Mouse (Mus musculus) limb, embryonic 11.5 days (tissue): Measurements from ENCODE around the gene Tfcp2l1. TPM values are rescaled to one million over a fixed set of nuclear protein-coding genes. Genes with fewer than 3 reads are reported as not detected.

Experiments
- ATAC-seq: fragments of 200-750 bp; cut with Nextera tagmentation; 2 replicates; pipeline ENCODE4 v1.8.0; 2017; ENCODE audit warnings: low read depth; ENCODE audit not compliant: insufficient number of reproducible peaks, low FRiP score, low TSS enrichment
- DNase-seq: peaks from one replicate; pipeline ENCODE4 v3.0.0-alpha.2; 2015; ENCODE audit warnings: low spot score
- H3K27ac ChIP-seq: fragments of 300-500 bp; sonication (generic); replicated peaks from 2 replicates; pipeline ENCODE4 v1.5.1; 2014; ENCODE audit warnings: low read depth, mild to moderate bottlenecking, low read length
- H3K27me3 ChIP-seq: fragments of 300-500 bp; sonication (generic); 2 replicates; pipeline ENCODE4 v1.6.1; 2014; ENCODE audit warnings: mild to moderate bottlenecking, low read length, mixed read lengths; ENCODE audit not compliant: control insufficient read depth, insufficient read depth
- H3K36me3 ChIP-seq: fragments of 300-500 bp; sonication (generic); 2 replicates; pipeline ENCODE4 v1.6.1; 2014; ENCODE audit warnings: mild to moderate bottlenecking, low read length, moderate library complexity, mixed read lengths; ENCODE audit not compliant: control insufficient read depth, insufficient read depth
- H3K4me1 ChIP-seq: fragments of 300-500 bp; sonication (generic); 2 replicates; pipeline ENCODE4 v1.6.1; 2014; ENCODE audit warnings: low read length, mixed read lengths; ENCODE audit not compliant: control insufficient read depth, insufficient read depth
- H3K4me2 ChIP-seq: fragments of 300-500 bp; sonication (generic); 2 replicates; pipeline ENCODE4 v1.6.1; 2014; ENCODE audit warnings: low read depth, mild to moderate bottlenecking, moderate library complexity; ENCODE audit not compliant: severe bottlenecking
- H3K4me3 ChIP-seq: fragments of 300-500 bp; sonication (generic); 2 replicates; pipeline ENCODE4 v1.5.1; 2014; ENCODE audit warnings: low read depth, low read length
- H3K9ac ChIP-seq: fragments of 300-500 bp; sonication (generic); 2 replicates; pipeline ENCODE4 v1.6.1; 2014; ENCODE audit warnings: mild to moderate bottlenecking, low read length
- H3K9me3 ChIP-seq: fragments of 300-500 bp; sonication (generic); 2 replicates; pipeline ENCODE4 v1.6.1; 2016; ENCODE audit warnings: low read length; ENCODE audit not compliant: control insufficient read depth
- WGBS: fragments of 180-500 bp; shearing (Covaris S2); extraction: QIAGEN DNeasy Blood & Tissue Kit; methylation state at CpG from one replicate; pipeline ENCODE4 v1.1.7; 2014; 5-methylcytosine and 5-hydroxymethylcytosine counted together
- polyA plus RNA-seq: library from polyadenylated mRNA; unstranded; fragments of >200 nt; fragmentation: Nextera tagmentation; extraction: Ambion mirVana; gene quantifications from 2 replicates; pipeline ENCODE4 v1.2.1, GENCODE M21; 2014

The Tfcp2l1 gene
- polyA plus RNA-seq, 1 experiment from 2014 or later: 0.15 TPM

GRCm38 (mm10) chr1:118699118-118699890, 71.6 kb downstream of the Tfcp2l1 start:
- Histone ChIP-seq H3K27ac (no peak overlapping the region), H3K36me3 (no peaks in the 10 kb centered on the region), H3K4me2 (no peak overlapping the region), H3K9ac (no peak overlapping the region), H3K27me3 (no peaks in the 10 kb centered on the region), H3K9me3 (no peaks in the 10 kb centered on the region), H3K4me3 (no peak overlapping the region), H3K4me1 (no peaks in the 10 kb centered on the region)
- ATAC-seq (no peak), DNase-seq (no peak)
- 71% methylated on average over 6 of the region's 6 CpGs for WGBS

GRCm38 (mm10) chr1:118699961-118700360, 72.2 kb downstream of the Tfcp2l1 start:
- Histone ChIP-seq H3K4me1 (no peaks in the 10 kb centered on the region), H3K27me3 (no peaks in the 10 kb centered on the region), H3K4me2 (no peak overlapping the region), H3K9me3 (no peaks in the 10 kb centered on the region), H3K36me3 (no peaks in the 10 kb centered on the region), H3K4me3 (no peak overlapping the region), H3K9ac (no peak overlapping the region), H3K27ac (no peak overlapping the region)
- ATAC-seq (no peak), DNase-seq (no peak)
- 85% methylated on average over 1 of the region's 1 CpGs for WGBS

- Histone ChIP-seq H3K27ac (no peak overlapping the region), H3K9me3 (no peaks in the 10 kb centered on the region), H3K27me3 (no peaks in the 10 kb centered on the region), H3K36me3 (no peaks in the 10 kb centered on the region), H3K4me1 (no peaks in the 10 kb centered on the region), H3K4me2 (no peak overlapping the region), H3K9ac (no peak overlapping the region), H3K4me3 (no peak overlapping the region)
- ATAC-seq: no peak
- no peak for DNase-seq
- WGBS: 90% methylated on average over 4 of the region's 4 CpGs
These were observed 83.9 kb downstream of the Tfcp2l1 start for GRCm38 (mm10) chr1:118711606-118712005.

GRCm38 (mm10) chr1:118716225-118716624, 88.5 kb downstream of the Tfcp2l1 start:
- 62% methylated on average over 1 of the region's 1 CpGs for WGBS
- H3K4me2 ChIP-seq: no peak overlapping the region
- no peak for DNase-seq
- no peak overlapping the region for H3K4me3 ChIP-seq
- no peaks in the 10 kb centered on the region for H3K36me3 ChIP-seq
- ATAC-seq: no peak
- H3K27me3 ChIP-seq: no peaks in the 10 kb centered on the region
- no peak overlapping the region for H3K27ac ChIP-seq
- H3K9me3 ChIP-seq: no peaks in the 10 kb centered on the region
- H3K4me1 ChIP-seq: no peaks in the 10 kb centered on the region
- no peak overlapping the region for H3K9ac ChIP-seq

- ATAC-seq: no peak
- Histone ChIP-seq H3K4me1 (no peaks in the 10 kb centered on the region), H3K4me2 (no peak overlapping the region), H3K36me3 (no peaks in the 10 kb centered on the region), H3K4me3 (no peak overlapping the region), H3K27ac (no peak overlapping the region), H3K9me3 (no peaks in the 10 kb centered on the region), H3K9ac (no peak overlapping the region), H3K27me3 (no peaks in the 10 kb centered on the region)
- 87% methylated on average over 6 of the region's 6 CpGs for WGBS
- no peak for DNase-seq
These were observed 90.3 kb downstream of the Tfcp2l1 start for GRCm38 (mm10) chr1:118718055-118718454.

GRCm38 (mm10) chr1:118719699-118720098, 92.0 kb downstream of the Tfcp2l1 start:
- Histone ChIP-seq H3K4me1 (no peaks in the 10 kb centered on the region), H3K4me3 (no peak overlapping the region), H3K27ac (no peak overlapping the region), H3K9me3 (no peaks in the 10 kb centered on the region), H3K27me3 (no peaks in the 10 kb centered on the region), H3K36me3 (no peaks in the 10 kb centered on the region), H3K4me2 (no peak overlapping the region), H3K9ac (no peak overlapping the region)
- no peak for DNase-seq
- WGBS: 86% methylated on average over 2 of the region's 2 CpGs
- no peak for ATAC-seq

GRCm38 (mm10) chr1:118720474-118721095, 92.8 kb downstream of the Tfcp2l1 start:
- ATAC-seq (no peak), DNase-seq (no peak)
- H3K4me3 ChIP-seq: no peak overlapping the region
- 38% methylated on average over 8 of the region's 8 CpGs for WGBS
- H3K4me1 ChIP-seq: no peaks in the 10 kb centered on the region
- H3K9ac ChIP-seq: no peak overlapping the region
- no peak overlapping the region for H3K27ac ChIP-seq
- no peaks in the 10 kb centered on the region for H3K36me3 ChIP-seq
- no peak overlapping the region for H3K4me2 ChIP-seq
- H3K27me3 ChIP-seq: no peaks in the 10 kb centered on the region
- no peaks in the 10 kb centered on the region for H3K9me3 ChIP-seq

GRCm38 (mm10) chr1:118727075-118727474, 99.3 kb downstream of the Tfcp2l1 start:
- H3K4me2 ChIP-seq: no peak overlapping the region
- no peak overlapping the region for H3K9ac ChIP-seq
- no peak overlapping the region for H3K27ac ChIP-seq
- no peaks in the 10 kb centered on the region for H3K9me3 ChIP-seq
- H3K27me3 ChIP-seq: no peaks in the 10 kb centered on the region
- no peak for ATAC-seq
- no peak overlapping the region for H3K4me3 ChIP-seq
- H3K36me3 ChIP-seq: no peaks in the 10 kb centered on the region
- DNase-seq: no peak
- WGBS: 80% methylated on average over 4 of the region's 4 CpGs
- H3K4me1 ChIP-seq: no peaks in the 10 kb centered on the region
